Mouse (Mus musculus) B cell, adult 2 months (primary cell): Measurements from ENCODE around the gene Ehmt2.
"Not testable (repeated sequence)": the region's sequence is repeated elsewhere in the genome, so short reads cannot be mapped to it uniquely, and the experiment has no call there.

Experiments used
- DNase-seq, 2 experiments: peaks; one replicate each; pipeline ENCODE4 v3.0.0; 2022

Gene Ehmt2

DNA sequence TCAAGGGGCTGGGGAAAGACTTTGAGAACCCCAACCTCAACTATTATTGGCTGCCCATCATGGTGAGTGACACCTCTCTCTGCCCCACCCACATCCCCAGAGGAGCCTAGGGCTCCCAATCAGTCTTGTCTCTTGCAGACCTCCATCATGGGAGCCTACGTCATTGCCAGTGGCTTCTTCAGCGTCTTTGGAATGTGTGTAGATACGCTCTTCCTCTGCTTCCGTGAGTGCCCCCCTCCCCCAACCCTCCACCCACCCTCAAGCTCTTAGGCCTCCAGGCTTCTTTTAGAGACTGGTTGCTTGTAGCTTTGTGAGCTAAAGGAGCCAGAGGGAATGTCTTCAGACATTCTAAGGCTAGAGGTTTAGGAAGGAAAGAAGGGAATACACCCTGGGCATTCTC lies 30.6 kb downstream of the Ehmt2 start:
- no peak for DNase-seq

DNA sequence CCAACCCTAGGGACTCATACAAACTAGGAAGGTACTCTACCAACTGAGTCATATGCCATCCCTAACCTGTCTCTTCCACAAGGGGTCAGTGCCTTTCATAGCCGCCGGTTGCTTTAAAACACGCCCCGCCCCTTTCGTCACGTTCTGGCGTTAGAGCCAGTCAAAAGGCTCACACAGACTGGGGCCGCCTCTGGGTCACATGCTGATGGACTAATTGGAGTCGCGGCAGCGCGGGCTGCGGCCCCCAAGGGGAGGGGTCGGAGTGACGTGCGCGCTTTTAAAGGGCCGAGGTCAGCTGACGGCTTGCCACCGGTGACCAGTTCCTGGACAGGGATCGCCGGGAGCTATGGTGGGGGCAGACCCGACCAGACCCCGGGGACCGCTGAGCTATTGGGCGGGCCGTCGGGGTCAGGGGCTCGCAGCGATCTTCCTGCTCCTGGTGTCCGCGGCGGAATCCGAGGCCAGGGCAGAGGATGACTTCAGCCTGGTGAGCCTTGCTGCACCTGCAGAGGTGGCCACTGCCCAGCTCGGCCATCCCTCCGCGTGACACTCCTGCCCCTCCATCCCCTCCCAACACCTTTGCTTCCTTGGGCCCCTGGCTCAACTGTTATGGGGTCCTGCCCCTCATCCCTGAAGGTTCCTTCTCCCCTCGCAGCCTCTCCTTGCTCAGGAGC lies 32.9 kb downstream of the Ehmt2 start, which contains the start of gene Neu1:
TSS of gene Neu1 (plus strand) at position 193 of the 674 bp plus-strand sequence.
- peak; percentile 96 to 97 for DNase-seq

DNA sequence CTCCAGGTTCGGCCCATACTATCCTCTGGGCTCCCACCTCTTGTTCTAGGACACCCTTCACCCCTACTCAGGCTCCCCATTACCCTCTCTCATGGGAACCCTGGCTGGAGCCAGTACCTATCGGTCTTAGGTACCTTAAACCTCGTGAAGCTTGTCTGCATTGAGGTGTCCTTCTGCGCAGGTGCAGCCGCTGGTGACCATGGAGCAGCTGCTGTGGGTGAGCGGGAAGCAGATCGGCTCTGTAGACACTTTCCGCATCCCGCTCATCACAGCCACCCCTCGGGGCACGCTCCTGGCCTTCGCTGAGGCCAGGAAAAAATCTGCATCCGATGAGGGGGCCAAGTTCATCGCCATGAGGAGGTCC lies 33.4 kb downstream of the Ehmt2 start:
- peak; percentile 57 to 58 for DNase-seq

DNA sequence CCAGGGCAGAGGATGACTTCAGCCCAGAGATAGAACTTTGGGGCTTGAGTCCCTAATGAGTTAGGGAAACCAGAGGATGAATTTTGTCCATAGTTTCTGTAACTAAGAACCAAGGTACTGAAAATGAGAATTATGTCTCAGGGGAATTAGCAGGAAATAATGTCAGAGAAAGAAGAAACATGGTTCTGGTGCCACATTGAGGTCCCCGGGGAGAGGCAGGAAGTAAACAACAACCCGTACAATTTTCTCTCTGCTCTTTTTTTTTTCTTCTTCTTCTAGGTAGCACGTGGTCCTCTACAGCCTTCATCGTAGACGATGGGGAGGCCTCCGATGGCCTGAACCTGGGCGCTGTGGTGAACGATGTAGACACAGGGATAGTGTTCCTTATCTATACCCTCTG lies 34.0 kb downstream of the Ehmt2 start:
- peak; percentile 74 to 82 for DNase-seq

DNA sequence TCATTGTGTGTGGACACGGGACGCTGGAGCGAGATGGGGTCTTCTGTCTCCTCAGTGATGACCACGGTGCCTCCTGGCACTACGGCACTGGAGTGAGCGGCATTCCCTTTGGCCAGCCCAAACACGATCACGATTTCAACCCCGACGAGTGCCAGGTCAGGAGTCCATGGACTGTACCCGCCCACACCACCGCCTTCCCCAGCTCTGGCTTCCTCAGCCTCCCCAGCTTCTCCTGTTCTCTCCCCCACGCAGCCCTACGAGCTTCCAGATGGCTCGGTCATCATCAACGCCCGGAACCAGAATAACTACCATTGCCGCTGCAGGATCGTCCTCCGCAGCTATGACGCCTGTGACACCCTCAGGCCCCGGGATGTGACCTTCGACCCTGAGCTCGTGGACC lies 35.8 kb downstream of the Ehmt2 start:
- no peak for DNase-seq

DNA sequence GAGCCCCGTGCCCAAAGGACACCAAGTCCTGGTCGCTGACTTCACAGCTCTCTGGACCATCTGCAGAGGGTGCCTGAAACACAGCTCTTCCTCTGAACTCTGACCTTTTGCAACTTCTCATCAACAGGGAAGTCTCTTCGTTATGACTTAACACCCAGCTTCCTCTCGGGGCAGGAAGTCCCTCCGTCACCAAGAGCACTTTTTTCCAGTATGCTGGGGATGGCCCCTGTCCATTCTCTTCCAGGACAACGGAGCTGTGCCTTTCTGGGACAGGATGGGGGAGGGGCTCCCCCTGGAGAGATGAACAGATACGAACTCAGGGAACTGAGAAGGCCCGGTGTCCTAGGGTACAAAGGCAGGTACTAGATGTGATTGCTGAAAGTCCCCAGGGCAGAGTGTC lies 36.6 kb downstream of the Ehmt2 start:
- no peak for DNase-seq

DNA sequence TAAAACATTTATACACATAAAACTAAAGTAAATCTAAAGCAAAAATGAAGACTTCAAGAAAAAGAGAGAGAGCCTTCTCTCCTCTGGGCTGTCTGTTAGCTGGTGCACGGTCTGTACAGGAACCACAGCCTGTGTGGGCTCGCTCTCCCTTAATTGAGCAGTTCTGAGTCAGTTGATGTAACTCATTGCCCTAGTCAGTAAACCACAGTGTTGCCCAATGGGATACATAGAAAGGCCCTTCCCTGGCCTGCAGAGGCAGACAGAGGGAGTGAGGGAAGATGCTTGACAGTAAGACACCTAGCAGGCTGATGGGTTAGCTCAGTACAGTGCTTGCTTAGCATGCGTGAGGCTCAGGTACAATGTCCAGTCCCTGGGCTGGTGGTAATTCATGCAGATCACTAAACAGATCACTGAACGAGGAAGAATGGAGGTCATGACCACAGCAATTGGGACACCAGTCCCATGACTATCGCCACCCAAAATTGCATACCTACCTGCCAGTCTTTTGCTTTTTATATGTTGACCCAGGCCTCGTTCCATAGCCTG lies 39.8 kb downstream of the Ehmt2 start:
- no peak for DNase-seq

DNA sequence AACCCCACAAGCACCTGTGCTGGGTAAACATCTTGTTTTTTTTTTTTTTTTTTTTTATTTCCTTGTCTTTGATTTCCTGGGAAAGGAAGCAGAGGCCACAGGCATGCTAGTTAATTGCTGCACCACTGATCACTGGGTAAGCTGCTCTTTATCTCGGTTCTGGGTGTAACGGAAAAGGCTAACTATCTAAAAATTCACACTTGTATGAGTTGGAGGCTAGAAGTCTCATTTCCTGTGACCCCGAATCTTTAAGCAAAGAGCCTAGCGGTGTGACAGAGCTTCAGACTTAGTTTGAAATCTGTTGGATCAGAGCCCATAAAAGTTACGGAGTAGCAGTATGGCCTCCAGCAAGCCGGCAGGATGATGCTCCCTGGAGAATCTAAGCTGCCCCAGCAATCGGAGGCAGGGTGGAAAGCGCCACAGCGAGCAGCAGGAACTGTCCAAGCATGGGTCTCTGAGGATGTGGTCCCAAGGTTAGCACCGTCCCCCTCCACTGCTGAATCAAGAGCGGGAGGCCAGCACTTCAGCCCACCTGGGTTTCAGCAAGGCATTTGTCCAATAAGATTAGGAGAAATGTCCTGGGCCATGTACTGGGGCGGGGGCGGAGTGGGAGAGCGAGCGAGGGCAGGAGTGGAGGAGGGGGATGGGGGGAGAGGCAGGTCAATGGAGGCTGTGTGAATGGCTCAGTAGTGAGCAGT lies 43.2 kb downstream of the Ehmt2 start:
- DNase-seq: no peak

DNA sequence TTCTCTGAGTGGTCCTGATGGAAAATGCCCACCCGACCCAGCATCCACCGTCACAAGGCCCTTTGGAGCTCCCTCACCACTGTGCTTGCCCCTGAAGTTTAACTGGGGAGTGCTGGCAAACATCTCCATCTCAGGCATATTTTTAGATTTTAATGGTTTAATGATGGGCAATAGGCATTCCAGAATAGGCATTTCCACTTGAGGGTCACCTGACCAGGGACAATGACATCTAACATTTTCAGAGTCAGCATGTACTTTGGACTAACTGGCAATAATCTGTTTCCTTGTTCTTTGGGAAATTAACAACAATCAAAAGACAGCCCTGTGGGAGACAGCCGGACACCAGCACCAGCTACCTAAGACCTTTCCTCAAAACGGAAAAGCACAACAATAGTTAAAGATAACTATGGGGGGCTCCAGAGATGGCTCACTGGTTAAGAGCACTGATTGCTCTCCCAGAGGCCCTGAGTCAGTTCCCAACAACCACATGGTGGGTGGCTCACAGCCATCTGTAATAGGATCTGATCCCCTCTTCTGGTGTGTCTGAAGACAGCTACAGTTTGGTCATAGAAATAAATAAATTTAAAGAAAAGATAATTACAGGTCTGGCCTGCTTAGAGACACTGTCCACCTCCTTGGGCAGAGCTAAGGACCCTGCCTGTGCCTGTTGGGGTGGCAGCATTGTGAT lies 45.0 kb downstream of the Ehmt2 start:
- DNase-seq: no peak

DNA sequence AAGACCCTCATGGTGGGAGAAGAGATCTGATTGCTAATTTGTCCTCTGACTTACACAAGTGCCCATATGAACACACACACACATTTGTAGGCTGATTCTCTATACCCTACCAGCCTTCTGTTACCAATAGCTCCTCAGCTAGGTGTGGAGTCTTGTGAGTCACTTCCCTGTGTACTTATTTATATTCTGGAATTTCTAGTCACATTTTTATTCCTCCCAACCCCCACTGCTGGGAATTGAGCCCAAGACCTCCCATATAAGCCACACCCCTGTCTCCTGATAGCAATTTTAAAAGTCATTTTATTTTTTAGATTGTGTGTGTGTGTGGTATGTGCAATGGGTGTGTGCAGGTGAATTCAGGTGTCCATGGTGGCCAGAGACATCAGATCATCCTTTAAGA lies 46.1 kb downstream of the Ehmt2 start:
- DNase-seq: no peak

DNA sequence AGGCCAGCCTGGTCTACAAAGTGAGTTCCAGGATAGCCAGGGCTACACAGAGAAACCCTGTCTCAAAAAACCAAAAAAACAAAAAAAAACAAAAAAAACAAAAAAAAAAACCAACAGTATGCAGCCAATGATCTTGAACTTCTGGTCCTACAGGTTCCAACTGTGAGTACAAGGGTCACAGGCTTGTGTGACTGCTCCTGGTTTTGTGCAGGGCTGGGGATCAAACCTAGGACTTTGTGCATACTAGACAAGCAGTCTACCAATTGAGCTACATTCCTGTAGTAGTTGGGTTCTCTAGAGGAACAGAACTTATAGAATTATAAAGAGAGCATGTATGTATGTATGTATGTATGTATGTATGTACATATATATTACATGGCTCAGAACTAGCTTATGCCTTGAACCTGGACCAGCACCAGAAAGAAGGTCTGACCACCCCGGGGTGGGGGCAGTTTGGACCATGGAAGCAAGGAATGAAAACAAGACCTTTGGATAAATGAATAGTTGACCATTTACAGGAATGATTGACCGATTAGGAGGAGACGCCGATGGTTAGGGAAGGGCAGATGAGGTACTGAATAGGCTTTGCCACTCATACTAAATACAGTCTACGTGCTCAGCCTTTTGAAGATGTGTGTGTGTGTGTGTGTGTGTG lies 48.3 kb downstream of the Ehmt2 start:
- DNase-seq: no peak

DNA sequence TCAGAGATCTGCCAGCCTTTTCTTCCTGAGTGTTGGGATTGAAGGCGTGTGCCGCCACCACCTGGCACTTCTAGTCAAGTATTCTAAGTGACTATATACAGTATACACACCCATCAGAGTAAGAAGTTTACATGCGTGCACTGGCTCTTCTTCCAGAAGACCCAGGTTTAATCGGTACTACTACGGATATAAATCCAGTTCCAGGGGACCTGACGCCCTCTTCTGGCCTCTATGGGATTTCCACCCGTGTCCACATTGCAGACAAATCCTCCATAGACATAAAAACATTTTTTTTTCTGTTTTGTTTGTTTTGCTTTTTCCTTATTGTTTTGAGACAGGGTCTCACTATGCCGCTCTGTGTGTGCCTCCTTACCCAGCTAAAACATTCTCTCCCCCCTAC lies 49.3 kb downstream of the Ehmt2 start:
- peak in 1 of 2 experiments; percentile 48 for DNase-seq

DNA sequence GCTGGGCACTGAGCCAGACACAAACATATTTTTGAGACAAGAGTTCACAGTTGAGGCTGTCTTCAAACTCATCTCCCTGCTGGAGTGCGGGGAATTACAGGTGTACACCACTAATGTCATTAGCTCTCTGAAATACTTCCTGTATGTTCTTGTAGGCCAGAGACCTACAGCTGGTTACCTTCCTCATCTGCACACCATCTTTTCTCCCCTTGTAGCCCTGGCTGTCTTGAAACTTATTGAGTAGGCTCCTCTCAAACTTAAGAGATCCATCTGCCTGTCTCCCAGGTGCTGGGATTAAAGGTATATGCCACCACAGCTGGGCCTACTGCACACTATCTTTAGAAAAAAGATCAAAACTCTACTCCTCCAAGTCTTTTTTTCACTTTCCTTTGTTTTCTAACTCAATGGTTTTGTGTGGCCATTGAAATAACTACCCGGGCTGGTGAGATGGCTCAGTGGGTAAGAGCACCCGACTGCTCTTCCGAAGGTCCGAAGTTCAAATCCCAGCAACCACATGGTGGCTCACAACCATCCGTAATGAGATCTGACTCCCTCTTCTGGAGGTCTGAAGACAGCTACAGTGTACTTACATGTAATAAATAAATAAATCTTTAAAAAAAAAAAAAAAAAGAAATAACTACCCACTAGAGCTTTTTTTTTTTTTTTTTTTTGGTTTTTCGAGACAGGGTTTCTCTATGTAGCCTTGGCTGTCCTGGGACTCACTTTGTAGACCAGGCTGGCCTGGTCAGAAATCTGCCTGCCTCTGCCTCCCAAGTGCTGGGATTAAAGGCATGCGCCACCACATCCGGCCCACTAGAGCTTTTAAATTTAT lies 50.7 kb downstream of the Ehmt2 start:
- DNase-seq: not testable (repeated sequence)

DNA sequence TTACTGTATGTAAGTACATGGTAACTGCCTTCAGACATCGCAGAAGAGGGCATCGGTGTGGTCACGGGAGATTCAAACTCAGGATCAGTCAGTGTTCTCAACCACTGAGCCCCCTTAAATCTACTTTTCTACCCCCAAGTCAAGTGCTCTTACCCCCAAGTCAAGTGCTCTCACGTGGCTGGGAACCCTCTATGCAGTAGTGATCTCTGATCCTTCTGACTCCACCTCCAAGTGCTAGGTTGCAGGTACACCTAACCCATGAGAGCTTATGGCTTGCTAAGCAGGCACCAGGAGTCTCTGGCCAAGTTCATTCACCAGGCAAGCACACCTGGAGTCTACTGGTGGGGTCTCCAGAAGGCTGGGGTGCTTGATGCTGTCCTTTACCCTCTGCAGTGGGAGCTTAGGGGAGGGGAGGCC lies 51.3 kb downstream of the Ehmt2 start:
- DNase-seq: no peak

DNA sequence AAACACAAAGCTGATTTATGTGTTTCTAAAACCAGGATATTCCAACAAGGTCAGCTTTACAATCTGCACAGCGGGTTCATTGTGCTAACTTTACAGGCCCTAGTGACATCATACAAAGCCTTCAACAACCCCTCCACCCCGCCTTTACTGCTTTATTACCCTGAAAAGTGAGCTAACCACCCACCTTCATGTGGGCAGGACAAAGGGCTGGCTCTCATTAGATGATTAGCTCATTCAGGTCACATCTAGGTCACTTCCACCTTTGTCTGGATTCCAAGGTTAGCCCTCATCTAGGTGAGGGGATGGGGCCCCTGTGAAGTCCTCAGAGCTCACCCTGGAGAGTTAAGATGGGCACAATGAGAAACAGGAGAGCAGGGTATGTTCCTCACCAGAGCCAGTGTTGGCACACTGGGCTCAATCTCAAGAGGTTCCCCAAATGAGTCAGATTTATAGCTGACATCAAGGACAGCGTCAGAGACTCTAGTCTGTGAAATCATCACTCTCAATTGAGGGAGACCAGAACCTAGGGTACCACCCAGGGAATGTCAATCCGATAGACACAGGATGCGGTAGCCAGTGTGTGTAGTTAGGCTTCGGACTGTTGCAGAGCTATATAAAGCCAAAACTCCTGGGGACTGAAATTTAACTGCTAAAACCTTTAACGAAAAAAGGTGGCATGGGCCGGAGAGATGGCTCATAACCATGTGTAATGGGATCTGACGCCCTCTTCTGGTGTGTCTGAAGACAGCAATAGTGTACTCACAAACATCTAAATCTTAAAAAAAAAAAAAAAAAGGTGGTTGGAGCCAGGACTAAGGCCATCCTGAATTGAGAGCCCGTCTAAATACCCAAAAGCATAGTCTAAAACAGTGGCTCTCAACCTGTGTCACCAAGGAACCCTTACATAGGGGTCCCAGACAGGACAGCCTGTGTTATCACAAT lies 52.5 kb downstream of the Ehmt2 start:
- no peak for DNase-seq

DNA sequence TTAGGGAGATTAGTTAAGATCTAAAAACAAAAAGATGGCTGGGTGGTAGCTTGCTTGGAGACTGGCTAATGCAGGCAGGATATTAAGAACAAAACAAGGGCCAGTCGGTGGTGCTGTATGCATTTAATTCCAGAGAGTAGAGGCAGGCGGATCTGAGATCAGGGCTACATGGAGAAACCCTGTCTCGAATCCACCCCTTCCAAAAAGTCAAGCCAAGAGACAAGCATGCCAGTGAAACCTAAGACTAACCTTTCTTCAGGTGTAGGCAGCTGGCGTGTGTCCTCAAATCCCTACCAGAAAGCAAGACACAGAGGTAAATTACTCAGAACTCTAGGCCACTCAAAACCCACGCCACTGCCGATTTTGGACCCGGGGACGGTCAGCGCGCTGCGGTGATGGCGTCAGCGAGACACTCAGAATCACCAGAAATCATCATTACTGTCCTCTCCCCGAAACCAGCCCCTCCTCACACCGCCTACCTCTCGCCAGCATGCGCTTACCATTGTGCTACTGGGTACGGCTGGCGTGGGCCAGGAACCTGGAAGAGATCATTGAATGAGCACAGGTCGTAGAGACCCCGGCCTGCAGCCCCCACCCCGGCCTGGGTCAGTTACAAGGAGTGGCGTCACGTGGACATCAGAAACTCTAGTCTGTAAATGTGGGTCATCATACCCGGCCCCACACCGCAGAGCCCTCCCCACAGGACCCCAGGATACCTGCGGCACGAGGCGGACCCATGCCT lies 53.5 kb downstream of the Ehmt2 start:
- DNase-seq: no peak

DNA sequence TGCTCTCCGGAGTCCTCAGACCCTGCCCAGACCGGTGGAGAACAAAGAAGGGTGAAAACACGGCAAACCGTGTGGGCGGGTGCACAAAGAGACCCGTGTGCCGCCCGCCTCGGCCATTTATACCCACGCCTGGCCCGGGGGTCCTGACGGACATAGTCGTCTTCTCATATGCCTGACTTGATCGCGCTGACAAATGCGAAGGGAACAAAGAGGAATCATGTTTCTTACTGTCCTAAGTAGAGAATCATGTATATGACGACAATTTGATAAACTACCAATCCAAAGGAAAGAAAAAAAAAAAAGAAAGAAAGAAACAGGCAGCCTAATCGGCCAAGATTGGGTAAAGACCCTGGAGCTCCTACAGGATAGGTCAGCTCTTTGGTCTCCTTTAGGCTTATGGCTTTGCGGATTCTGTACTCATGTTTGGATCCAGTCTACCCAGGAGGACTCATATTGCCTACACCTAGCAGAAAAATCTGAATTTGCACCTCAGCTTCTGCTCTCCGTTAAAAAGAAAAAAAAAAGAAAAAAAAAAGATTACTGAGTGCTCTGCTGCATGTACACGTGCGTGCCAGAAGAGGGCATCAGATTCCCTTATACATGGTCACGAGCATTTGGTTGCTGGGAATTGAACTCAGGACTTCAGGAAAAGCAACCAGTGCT lies 54.2 kb downstream of the Ehmt2 start:
- DNase-seq: peak; percentile 86 to 87

DNA sequence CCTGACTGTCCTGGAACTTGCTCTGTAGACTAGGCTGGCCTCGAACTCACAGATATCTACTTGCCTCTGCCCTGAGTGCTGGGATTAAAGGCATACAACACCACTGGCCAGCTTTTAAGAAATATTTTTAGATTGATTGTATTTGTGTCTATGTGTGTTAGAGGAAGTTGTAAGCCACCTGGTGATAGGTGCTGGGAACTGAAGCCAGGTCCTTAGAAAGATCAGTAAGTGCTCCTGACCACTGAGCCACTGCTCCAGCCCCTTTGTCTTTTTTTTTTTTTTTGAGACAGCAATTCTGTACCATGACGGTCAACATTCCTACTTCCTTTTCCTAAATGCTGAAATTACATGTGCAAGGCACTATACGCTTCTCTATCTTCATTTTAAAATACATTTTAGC lies 55.0 kb downstream of the Ehmt2 start:
- DNase-seq: no peak

DNA sequence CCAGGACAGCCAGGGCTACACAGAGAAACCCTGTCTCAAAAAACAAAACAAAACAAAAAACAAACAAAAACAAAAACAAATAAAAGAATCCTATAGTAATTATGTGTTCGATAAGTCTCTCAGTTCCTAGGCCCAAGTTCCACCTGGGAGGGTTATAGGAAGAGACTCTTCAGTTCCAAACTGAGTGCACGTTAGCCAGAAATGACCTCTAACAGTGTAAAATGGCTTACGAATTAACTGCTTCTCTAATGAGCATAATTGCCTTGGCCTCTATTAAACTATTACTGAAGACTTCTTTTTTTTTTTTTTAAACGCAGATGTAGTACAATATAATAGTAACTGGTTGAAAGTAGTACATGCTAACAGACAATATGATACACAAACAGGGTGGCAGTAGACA lies 55.6 kb downstream of the Ehmt2 start:
- no peak for DNase-seq

DNA sequence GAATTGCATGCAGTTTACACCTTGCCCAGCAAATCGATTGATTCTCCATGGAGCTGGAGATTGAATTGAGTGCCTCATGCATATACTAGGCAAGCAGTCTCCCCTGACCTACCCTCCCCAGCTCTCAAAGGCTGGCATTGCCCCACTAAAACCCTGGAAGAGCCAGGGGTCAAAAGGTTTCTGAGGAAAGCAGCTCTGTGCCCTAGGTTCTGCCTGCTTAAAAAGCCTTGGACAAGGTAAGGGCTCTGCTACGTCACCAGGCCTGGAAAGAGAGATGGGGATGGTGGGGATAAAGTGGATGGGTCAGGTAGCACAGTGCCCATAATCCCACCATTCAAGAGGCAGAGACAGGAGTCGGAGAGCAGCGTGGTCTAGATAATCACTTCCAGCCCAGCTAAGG lies 56.6 kb downstream of the Ehmt2 start:
- no peak for DNase-seq
